Mouse (Mus musculus): ENCODE results near the gene Abhd8.
A peak's percentile ranks its signal among the peaks of the same experiment; 100 is the strongest.

Abhd8 gene

GRCm38 (mm10) chr8:71463188-71464033 lies at the start of gene Abhd8:
Gene Abhd8 (minus strand): TSS chr8:71463655.
- DNase-seq (ENCODE audit: low spot score in 2 of 2), result peak; percentile 97 to 98

DNA sequence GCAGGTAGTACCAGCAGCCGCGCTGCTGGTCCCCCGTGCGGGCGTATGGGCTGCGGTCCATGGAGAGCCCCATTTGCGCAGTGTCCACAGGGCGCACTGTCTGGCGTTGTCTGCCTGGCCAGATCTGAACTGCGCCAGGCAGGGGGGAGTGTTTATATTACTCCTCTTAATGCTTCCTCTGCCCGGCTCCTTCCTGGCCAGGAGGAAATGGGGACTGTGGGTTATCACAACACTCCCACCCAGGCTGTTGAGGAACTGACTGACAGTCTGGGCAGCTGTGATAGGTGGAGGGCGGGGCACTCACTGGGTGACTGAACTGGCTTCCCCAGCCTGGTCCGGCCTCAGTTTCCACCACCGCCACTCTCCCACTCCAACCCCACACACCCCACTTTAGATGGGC lies 48.2 kb upstream of the Abhd8 start, which contains the start of gene Plvap:
TSS of gene Plvap (minus strand) at position 109 of the 400 bp plus-strand sequence.
- no peak for DNase-seq (ENCODE audit: low spot score in 2 of 2)

DNA sequence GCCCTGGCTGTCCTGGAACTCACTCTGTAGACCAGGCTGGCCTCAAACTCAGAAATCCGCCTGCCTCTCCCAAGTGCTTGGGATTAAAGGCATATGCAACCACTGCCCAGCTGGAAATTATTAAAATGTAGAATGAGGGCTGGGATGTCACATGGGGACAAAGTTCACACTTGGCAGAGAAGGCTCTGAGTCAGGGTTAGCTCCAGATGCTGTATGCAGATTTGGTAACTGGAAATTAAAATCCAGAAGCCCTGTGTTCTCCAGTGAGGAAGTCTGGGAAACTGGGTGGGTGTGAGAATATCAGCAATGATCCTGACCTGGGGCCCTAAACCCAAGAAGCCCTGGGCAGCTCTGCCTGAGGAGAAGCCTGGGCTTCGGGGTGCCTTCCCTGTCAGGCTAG lies 45.9 kb upstream of the Abhd8 start:
- no peak for DNase-seq (ENCODE audit: low spot score in 2 of 2)

DNA sequence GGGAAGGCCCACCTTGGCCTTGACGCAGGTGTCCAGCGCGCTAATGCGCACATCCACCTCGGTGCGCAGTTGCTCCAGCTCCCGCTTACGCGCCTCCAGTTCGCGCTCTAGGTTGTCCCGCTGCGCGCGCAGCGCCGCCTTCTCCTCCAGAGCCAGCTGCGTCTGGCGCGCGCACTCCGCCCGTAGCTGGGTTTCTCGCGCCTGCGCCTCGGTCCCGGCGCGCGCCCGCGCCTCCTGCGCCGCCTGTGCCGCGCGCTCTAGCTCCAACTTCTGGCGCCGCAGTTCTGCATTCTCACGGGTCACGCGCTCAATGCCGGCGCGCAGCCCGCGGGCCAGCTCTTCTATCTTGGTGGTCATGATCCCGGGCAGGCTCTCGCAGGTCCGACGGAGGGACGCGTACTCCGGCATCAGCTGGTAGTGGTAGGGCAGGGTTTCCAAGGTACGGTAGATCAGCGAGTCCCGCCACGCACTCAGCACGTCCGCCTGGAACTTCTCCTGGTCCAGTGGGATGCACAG lies 44.2 kb upstream of the Abhd8 start:
- DNase-seq (ENCODE audit: low spot score in 2 of 2), result peak; percentile 54 to 71

- no peak for DNase-seq (ENCODE audit: low spot score in 2 of 2)
These were observed 42.5 kb upstream of the Abhd8 start for GRCm38 (mm10) chr8:71505979-71506378.

- no peak for DNase-seq (ENCODE audit: low spot score in 2 of 2)
These were observed 41.9 kb upstream of the Abhd8 start for GRCm38 (mm10) chr8:71505326-71505725.

- DNase-seq (ENCODE audit: low spot score in 2 of 2), result no peak
These were observed 40.9 kb upstream of the Abhd8 start for GRCm38 (mm10) chr8:71504349-71504748.

DNA sequence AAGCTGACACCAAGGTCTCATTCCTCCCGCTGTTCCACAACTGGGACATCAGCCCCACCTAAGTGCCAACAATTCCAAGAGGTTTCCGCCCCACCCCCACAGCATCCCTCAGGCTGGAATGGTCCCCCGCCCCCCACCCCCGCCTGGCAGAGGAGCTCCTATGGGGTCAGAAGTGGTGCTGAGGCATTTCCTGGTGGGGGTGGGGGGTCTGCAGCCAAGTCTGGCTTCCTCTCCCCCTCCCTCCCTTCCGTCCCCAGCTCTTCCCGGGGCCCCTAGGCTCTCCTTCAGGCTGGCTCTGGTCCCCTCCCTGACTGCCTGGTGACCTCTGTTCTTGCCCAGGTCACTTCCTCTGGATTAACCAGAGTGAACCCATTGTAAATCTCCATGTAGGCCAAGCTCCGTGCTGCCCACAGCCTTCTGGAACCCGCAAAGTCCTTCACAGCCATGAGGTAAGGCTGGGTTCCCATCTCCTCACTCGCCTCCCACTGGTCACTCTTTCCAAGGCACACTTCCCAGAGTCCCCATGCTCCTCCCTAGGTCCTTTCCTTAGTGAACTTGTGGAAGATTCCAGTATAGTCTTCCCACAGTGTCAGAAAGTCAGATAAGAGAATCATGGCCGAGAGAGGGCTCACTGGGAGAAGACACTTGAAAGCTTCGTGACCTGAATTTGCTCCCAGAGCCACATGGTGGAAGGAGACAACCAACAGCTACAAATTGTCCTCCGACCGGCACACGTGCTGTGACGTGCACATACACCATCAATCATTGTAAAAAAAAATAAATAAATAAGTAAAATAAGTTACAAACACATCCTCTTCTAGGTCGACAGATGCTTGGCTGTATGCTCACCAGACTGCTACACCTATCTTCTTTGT lies 35.6 kb upstream of the Abhd8 start:
- DNase-seq (ENCODE audit: low spot score in 2 of 2), result no peak

DNA sequence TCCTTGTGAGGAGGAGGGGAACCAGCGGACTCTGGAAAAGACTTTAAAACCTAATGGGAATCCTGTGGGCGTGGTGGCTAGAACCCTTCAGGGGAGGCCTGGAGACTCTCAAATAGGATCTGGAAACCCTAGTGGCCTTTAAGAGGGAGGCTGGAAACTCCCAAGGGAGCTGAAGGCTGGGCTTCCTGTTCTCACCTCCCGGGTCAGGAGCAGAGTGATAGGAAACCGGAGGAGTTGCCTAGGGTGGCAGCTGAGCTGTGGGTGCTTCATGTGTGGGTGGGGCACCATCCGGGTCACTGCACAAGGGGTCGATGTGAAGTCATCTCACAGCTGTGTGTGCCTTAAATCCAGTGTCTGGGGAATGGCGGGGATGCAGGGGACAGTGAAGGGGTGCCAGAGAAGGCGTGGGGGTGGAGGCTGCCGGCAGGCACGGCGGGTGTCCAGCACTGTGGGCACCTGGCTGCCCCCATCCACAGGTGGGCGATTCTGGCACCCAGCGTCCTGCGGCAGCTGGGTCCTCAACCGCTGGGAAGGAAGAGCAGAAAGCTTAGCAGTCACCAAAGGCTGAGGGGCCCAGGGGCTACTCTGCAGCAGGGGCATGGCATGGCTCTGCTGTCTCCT lies 34.5 kb upstream of the Abhd8 start:
- DNase-seq (ENCODE audit: low spot score in 2 of 2), result no peak

DNA sequence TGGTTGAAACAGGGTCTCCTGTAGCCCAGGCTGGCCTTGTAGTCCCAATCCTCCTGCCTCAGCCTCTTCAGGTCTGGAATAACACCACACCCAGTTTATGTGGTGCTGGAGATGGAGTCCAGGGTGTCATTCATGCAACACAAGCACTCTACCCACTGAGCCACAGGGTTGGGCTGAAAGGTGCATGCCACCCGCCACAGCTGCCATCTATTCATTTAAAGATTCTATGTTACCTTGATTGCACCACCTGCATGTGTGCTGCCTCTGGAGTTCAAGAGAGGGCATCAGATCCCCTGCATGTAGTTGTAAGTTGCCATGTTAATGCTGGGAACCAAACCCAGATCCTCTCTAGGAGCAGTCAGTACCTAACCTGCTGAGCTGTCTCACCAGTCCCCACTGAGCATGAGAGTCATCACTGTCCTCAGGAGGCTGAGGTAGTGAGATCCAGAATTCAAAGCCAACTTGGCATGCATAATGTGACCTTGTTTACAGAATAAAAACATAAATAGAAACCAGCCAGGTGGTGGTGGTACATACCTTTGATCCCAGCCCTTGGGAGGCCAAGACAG lies 33.7 kb upstream of the Abhd8 start:
- DNase-seq (ENCODE audit: low spot score in 2 of 2), result no peak

- no peak for DNase-seq (ENCODE audit: low spot score in 2 of 2)
These were observed 33.0 kb upstream of the Abhd8 start for GRCm38 (mm10) chr8:71496481-71496880.

GRCm38 (mm10) chr8:71495811-71496210 lies 32.4 kb upstream of the Abhd8 start:
- DNase-seq (ENCODE audit: low spot score in 2 of 2), result no peak

DNA sequence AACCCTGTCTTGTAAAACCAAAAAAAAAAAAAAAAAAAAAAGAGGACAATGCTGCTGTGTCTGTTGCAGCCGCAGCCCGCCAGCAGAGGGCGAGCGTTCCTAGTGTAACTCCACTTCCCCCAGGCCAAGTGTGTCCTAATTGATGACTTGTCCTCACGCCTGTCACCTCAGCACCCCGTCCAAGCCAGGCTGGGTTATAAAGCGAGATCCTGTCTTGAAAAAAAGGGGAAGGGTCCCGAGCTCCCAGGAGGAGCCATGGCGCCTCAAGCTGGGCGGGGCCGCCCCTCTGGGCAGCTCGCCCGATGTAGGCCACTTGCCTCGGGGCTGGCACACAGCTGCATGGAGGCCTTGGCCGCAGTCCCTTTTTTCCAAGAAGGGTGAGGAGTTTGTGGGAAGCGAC lies 31.6 kb upstream of the Abhd8 start:
- DNase-seq (ENCODE audit: low spot score in 2 of 2), result peak in 1 of 2 experiments; percentile 69

- DNase-seq (ENCODE audit: low spot score in 2 of 2), result peak; percentile 77 to 82
These were observed 25.0 kb upstream of the Abhd8 start for GRCm38 (mm10) chr8:71488454-71488853.

DNA sequence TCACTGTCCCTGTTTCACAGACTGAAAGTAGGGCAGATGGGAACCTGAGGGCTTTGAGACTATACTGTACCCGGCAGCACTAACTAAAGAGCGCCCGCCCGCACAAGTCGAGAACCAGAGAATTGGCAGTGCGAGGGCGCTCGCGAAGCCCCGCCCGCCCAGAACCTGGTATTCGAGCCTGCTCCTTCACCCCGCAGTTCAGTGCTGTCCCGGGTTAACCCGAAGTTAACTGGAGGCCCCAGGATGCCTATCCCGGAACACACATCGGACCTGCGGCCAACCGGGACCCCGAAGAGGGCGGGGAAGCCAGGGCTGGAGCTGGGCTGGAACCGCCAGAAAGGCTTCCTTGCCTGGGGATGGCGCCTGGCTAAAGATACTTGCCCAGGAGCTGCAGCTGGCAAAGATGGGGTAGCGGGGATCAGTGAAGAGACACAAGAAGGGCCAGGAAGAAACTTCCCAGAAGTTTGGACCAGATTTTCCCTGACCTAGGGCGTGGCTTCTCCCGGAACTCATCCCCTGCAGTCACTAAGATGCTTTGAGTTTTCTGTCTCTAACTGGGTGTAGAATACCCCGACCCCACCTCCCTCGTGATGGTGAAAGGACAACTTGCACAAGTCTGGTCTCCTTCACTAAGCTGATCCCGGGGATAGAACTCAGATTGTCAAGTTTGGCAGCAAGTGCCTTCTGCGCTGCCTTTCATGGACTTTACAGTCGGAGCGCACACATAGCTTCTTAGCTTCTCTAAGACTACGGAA lies 24.4 kb upstream of the Abhd8 start, which contains the start of gene Gtpbp3:
TSS of gene Gtpbp3 (plus strand) at position 413 of the 755 bp plus-strand sequence.
- DNase-seq (ENCODE audit: low spot score in 2 of 2), result peak in 1 of 2 experiments; percentile 69

- no peak for DNase-seq (ENCODE audit: low spot score in 2 of 2)
These were observed 22.7 kb upstream of the Abhd8 start for GRCm38 (mm10) chr8:71486136-71486529.

GRCm38 (mm10) chr8:71485142-71486135 lies 22.0 kb upstream of the Abhd8 start, which contains the start of gene Ano8:
Gene Ano8 (minus strand): TSS chr8:71485963.
- peak in 1 of 2 experiments; percentile 79 for DNase-seq (ENCODE audit: low spot score in 2 of 2)

DNA sequence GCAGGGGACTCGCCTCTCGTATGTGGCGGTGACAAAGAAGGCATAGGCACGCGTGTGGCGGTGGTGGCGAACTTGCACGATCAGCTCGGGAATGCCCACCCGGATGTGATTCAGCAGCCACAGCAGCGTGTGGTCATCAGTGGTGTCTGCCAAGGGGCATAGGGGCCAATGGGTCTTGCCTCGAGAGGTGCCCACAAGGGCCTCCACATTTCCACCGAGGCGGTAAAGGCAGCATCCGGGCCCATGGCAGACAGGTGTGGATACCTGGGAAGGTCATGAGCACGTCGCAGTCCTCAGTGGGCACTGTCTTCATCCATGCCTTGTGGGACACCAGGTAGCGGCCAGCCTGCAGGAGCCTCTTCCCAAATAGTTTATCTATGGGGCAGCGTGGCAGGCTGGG lies 21.3 kb upstream of the Abhd8 start:
- DNase-seq (ENCODE audit: low spot score in 2 of 2), result no peak

DNA sequence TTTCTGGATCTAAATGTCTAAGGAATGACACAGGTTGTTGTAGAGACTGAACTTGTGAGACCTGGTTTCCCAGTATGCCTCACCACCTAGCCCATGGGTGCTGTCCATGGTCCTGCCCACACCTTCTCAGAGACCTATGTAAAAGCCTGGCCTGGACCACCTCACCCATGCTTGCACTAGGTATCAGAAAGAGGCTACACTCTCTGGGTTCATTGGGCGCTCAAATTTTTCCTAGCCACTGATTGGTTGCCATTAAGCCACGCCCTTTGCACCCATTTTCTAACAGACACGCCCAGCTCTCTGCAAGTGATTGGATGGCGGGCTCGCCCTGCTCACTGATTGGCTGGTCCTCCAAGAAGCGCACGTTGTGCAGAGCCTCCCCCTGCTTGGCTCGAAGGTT lies 20.5 kb upstream of the Abhd8 start:
- no peak for DNase-seq (ENCODE audit: low spot score in 2 of 2)

Measured in frontal cortex, postnatal 14 days (tissue).